Mouse (Mus musculus): ENCODE results near the gene Fgf9.

- TF ChIP-seq CTCF (IDR thresholded peaks at IDR 0.05; ENCODE audit: borderline replicate concordance, insufficient read depth, low read length) (no peak), POLR2A (IDR thresholded peaks at IDR 0.05; ENCODE audit: low read depth, low read length) (no peak)
These were observed 31.0 kb downstream of the Fgf9 start for GRCm38 (mm10) chr14:58101298-58101697.
